Mouse (Mus musculus) kidney, embryonic 16.5 days (tissue): ENCODE measurements around the gene 1700012B09Rik. TPM values are rescaled to one million over a fixed set of nuclear protein-coding genes. Genes with fewer than 3 reads are reported as not detected.

Source experiments
- ATAC-seq: fragments of 200-750 bp; cut with Nextera tagmentation; 2 replicates; pipeline ENCODE4 v1.8.0; 2017; ENCODE audit warnings: moderate TSS enrichment; ENCODE audit not compliant: low FRiP score, low TSS enrichment
- H3K27ac ChIP-seq: fragments of 300-500 bp; sonication (generic); 2 replicates; pipeline ENCODE4 v1.5.1; 2014; ENCODE audit warnings: low read length
- H3K27me3 ChIP-seq: fragments of 300-500 bp; sonication (generic); 2 replicates; pipeline ENCODE4 v1.6.1; 2014; ENCODE audit warnings: low read length, control low read depth, mixed read lengths; ENCODE audit not compliant: insufficient read depth
- H3K36me3 ChIP-seq: fragments of 300-500 bp; sonication (generic); 2 replicates; pipeline ENCODE4 v1.6.1; 2014; ENCODE audit warnings: low read length, control low read depth, mixed read lengths; ENCODE audit not compliant: insufficient read depth
- H3K4me1 ChIP-seq: fragments of 300-500 bp; sonication (generic); 2 replicates; pipeline ENCODE4 v1.6.1; 2014; ENCODE audit warnings: low read length, control low read depth, mixed read lengths; ENCODE audit not compliant: insufficient read depth
- H3K4me2 ChIP-seq: fragments of 300-500 bp; sonication (generic); replicated peaks from 2 replicates; pipeline ENCODE4 v1.6.1; 2014; ENCODE audit warnings: low read depth, low read length
- H3K4me3 ChIP-seq: fragments of 300-500 bp; sonication (generic); 2 replicates; pipeline ENCODE4 v1.5.1; 2014; ENCODE audit warnings: mild to moderate bottlenecking, low read length
- H3K9ac ChIP-seq: fragments of 300-500 bp; sonication (generic); replicated peaks from 2 replicates; pipeline ENCODE4 v1.6.1; 2014; ENCODE audit warnings: low read length
- H3K9me3 ChIP-seq: fragments of 300-500 bp; sonication (generic); 2 replicates; pipeline ENCODE4 v1.6.1; 2016; ENCODE audit warnings: low read length, control low read depth
- WGBS: fragments of 180-500 bp; shearing (Covaris S2); extraction: QIAGEN DNeasy Blood & Tissue Kit; methylation state at CpG from one replicate; pipeline ENCODE4 v1.1.7; 2014; 5-methylcytosine and 5-hydroxymethylcytosine counted together
- polyA plus RNA-seq: library from polyadenylated mRNA; unstranded; fragments of >200 nt; fragmentation: Nextera tagmentation; extraction: Ambion mirVana; gene quantifications from 2 replicates; pipeline ENCODE4 v1.2.1, GENCODE M21; 2015

Gene 1700012B09Rik
- polyA plus RNA-seq, 1 experiment from 2014 or later, result not detected

- Histone ChIP-seq H3K4me3 (no peak within 1 kb of the TSS), H3K27me3 (no peaks in the 10 kb centered on the region), H3K36me3 (no peaks in the 10 kb centered on the region), H3K9me3 (no peaks in the 10 kb centered on the region), H3K4me2 (no peak within 1 kb of the TSS), H3K4me1 (no peaks in the 10 kb centered on the region), H3K27ac (no peak within 1 kb of the TSS), H3K9ac (no peak within 1 kb of the TSS)
- WGBS, result 87% methylated on average over 19 of the region's 19 CpGs
- ATAC-seq, result no peak
Measured at GRCm38 (mm10) chr9:14740151-14740924, 30.5 kb downstream of the 1700012B09Rik start, which contains the start of gene Piwil4. Gene Piwil4 (minus strand): TSS chr9:14740733.

DNA sequence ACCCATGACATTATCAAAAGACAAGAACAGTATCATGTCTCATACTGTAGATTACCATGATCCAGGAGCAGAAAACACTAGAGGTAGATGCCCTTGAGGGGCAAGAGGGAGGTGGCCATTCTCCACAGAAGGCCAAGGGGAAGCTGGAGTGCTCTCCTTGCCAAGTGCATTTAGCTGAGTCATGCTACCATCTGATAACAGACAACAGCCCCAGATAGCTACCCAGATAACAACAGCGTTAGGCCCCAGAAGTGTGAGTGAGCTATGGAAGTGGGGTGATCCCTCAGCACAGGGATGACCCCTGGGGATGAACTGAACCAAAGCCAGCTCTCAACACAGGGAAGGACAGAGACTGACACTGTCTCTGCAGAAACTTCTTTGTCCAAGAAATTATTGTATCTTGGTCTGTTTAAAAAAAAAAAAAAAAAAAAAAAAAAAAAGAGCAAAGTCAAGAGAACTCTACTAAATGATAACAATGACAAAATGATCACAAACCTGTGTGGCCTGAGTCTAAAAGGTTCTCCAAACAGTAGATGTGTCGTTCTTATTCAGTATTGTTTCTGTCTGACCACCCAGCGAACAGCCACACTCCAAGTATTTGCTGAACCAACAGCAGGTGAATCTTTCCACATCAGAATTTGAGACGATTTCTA lies 31.2 kb downstream of the 1700012B09Rik start:
- Histone ChIP-seq H3K4me2 (no peak overlapping the region), H3K36me3 (no peaks in the 10 kb centered on the region), H3K4me1 (no peaks in the 10 kb centered on the region), H3K9ac (no peak overlapping the region), H3K27ac (no peak overlapping the region), H3K27me3 (no peaks in the 10 kb centered on the region), H3K4me3 (no peak overlapping the region), H3K9me3 (no peaks in the 10 kb centered on the region)
- 77% methylated on average over 4 of the region's 4 CpGs for WGBS
- ATAC-seq, result no peak

DNA sequence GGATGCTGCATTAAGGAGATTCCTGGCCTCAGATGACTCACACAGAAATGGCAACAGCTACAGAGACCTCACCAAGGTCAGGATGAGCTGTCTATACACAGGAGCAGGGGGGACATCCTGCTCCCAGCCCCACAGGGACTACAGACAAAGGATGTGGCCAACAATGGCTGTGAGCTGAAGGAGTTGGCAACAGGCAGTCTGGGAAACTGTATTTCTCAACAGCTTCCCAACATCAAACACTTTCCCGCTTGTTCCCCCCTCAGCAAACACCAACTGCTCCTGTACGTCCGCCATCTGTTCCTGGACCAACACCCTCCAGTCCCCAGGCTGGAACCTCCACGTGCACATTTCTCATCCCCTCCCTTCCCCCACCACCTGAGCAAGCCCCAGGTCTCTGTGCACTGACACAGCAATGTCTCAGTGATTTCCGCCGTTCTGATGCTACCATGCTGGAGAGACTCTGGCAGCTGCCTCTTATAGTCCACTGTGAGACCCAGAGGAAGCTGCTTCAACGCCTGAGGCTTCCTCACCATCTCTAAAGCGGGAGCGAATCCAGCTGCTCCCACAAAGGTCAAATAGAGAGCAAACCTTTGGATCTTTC lies 39.8 kb downstream of the 1700012B09Rik start:
- H3K36me3 ChIP-seq, result no peaks in the 10 kb centered on the region
- no peaks in the 10 kb centered on the region for H3K27me3 ChIP-seq
- H3K9me3 ChIP-seq, result no peaks in the 10 kb centered on the region
- WGBS, result 17% methylated on average over 9 of the region's 9 CpGs
- no peak overlapping the region for H3K27ac ChIP-seq
- no peak overlapping the region for H3K9ac ChIP-seq
- no peak overlapping the region for H3K4me2 ChIP-seq
- peaks cover 8% of the 10 kb centered on the region for H3K4me1 ChIP-seq
- ATAC-seq, result peak; percentile 46; the same call in 1 of the 2 replicates
- H3K4me3 ChIP-seq, result no peak overlapping the region

- no peaks in the 10 kb centered on the region for H3K36me3 ChIP-seq
- ATAC-seq, result no peak
- no peaks in the 10 kb centered on the region for H3K9me3 ChIP-seq
- H3K27ac ChIP-seq, result no peak overlapping the region
- H3K9ac ChIP-seq, result no peak overlapping the region
- WGBS, result 87% methylated on average over 4 of the region's 4 CpGs
- H3K4me2 ChIP-seq, result no peak overlapping the region
- H3K4me1 ChIP-seq, result peaks cover 8% of the 10 kb centered on the region
- H3K27me3 ChIP-seq, result no peaks in the 10 kb centered on the region
- no peak overlapping the region for H3K4me3 ChIP-seq
Measured at GRCm38 (mm10) chr9:14728365-14728764, 42.5 kb downstream of the 1700012B09Rik start.

- Histone ChIP-seq H3K4me3 (no peak overlapping the region), H3K9me3 (no peaks in the 10 kb centered on the region), H3K27me3 (no peaks in the 10 kb centered on the region), H3K4me2 (no peak overlapping the region), H3K36me3 (no peaks in the 10 kb centered on the region), H3K4me1 (peaks cover 8% of the 10 kb centered on the region), H3K9ac (no peak overlapping the region), H3K27ac (no peak overlapping the region)
- WGBS, result 55% methylated on average over 4 of the region's 4 CpGs
- no peak for ATAC-seq
Measured at GRCm38 (mm10) chr9:14726629-14727028, 44.2 kb downstream of the 1700012B09Rik start.

DNA sequence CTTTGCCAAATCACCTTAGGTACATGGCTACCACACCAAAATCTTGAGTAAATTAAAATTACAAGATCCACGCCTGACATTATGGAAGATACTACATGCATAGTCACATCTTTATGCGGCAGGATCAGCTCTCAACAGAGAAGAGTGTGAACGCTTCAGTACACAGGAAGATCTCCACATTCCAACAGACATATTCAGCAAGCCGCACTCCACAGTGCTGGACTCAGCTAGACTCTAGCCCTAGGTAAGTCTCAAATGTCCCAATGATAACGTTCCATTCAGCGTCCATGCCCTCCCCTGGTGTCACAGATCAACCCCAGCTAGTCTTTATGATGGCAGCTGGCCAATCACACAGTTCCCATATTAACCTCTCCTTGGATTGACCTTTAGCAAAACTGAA lies 44.8 kb downstream of the 1700012B09Rik start:
- Histone ChIP-seq H3K27me3 (no peaks in the 10 kb centered on the region), H3K9me3 (no peaks in the 10 kb centered on the region), H3K36me3 (no peaks in the 10 kb centered on the region), H3K9ac (no peak overlapping the region), H3K4me3 (no peak overlapping the region), H3K4me2 (no peak overlapping the region), H3K27ac (no peak overlapping the region), H3K4me1 (peaks cover 2% of the 10 kb centered on the region; the same call in 1 of the 2 replicates)
- no peak for ATAC-seq
- 73% methylated on average over 6 of the region's 6 CpGs for WGBS

DNA sequence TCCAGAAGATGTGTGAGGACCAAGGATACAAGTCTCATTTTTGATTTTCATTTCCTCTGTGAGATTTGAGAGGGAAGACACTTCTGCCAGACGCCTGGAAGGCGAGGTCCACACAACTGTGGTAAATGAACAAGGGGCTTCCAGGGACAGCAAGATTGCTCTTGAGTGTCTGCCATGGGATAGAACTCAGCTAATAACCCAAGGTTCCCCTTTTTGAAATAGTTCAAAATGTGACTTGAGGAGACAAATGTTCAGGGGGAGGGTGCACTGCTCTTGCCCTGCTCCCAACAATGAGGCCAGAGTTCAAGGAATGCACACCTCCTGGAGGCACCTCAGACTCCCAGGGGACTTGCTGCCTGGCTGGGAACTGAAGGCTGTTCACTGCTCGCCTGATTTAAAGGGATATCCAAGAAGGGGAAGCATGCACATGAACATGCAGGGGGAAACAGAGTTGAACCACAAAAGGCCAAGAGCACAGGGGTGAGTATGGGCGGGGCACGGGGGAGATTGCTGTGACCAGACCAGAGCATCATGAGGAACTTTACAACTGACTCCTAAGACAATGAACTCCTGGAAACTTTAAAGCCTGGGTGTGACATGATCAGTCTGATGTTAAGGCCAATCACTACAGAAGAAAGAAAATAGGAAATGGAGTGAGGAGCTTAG lies 45.9 kb downstream of the 1700012B09Rik start:
- no peak overlapping the region for H3K27ac ChIP-seq
- H3K36me3 ChIP-seq, result no peaks in the 10 kb centered on the region
- H3K9ac ChIP-seq, result no peak overlapping the region
- WGBS, result 55% methylated on average over 5 of the region's 5 CpGs
- no peak for ATAC-seq
- H3K4me1 ChIP-seq, result no peaks in the 10 kb centered on the region
- no peaks in the 10 kb centered on the region for H3K9me3 ChIP-seq
- H3K27me3 ChIP-seq, result no peaks in the 10 kb centered on the region
- no peak overlapping the region for H3K4me3 ChIP-seq
- H3K4me2 ChIP-seq, result no peak overlapping the region

DNA sequence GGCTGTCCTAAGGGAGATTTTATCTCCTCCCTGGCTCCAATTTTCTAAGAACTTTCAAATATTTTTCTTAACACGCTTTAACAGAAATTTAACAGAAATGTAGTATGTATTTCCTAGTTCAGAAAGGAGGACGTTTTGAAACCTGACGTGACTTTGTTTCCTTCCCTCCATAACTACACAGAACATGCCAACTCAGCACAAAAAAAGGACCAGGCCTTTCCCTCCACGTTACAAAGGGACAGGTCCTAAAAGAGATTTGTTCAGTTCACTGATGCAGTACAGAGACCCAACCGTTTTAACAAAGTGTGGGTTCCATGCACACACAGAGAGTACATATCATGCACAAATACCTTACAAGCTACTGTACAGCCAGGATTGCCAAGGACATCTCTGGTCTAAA lies 49.2 kb downstream of the 1700012B09Rik start:
- no peak overlapping the region for H3K4me3 ChIP-seq
- no peak overlapping the region for H3K27ac ChIP-seq
- WGBS, result 71% methylated on average over 5 of the region's 5 CpGs
- no peak overlapping the region for H3K9ac ChIP-seq
- no peaks in the 10 kb centered on the region for H3K36me3 ChIP-seq
- no peak for ATAC-seq
- H3K4me2 ChIP-seq, result no peak overlapping the region
- no peaks in the 10 kb centered on the region for H3K9me3 ChIP-seq
- H3K4me1 ChIP-seq, result no peaks in the 10 kb centered on the region
- no peaks in the 10 kb centered on the region for H3K27me3 ChIP-seq

GRCm38 (mm10) chr9:14720384-14720783 lies 50.4 kb downstream of the 1700012B09Rik start:
- 37% methylated on average over 2 of the region's 2 CpGs for WGBS
- no peak for ATAC-seq

More at GRCm38 (mm10) chr9:14720384-14720783, 50.4 kb downstream of the 1700012B09Rik start:
- no peak overlapping the region for H3K27ac ChIP-seq
- H3K27me3 ChIP-seq, result no peaks in the 10 kb centered on the region
- H3K4me2 ChIP-seq, result no peak overlapping the region
- H3K9me3 ChIP-seq, result no peaks in the 10 kb centered on the region
- no peak overlapping the region for H3K9ac ChIP-seq
- no peak overlapping the region for H3K4me3 ChIP-seq
- H3K4me1 ChIP-seq, result no peaks in the 10 kb centered on the region
- no peaks in the 10 kb centered on the region for H3K36me3 ChIP-seq
